Comparison of ENCODE assay signal across 17 mouse cellular contexts in genomic region chr9:77685825-77686500, GRCm38 (mm10). TPM values are rescaled to one million over a fixed set of nuclear protein-coding genes. Genes with fewer than 3 reads are reported as not detected.
DNase-seq lines count a peak whose midpoint lies in the region; ATAC-seq and TF ChIP-seq lines count a peak whose summit lies in the region.
"Had no signal": no experiment of that assay in that cellular context is flagged by ENCODE, and none has a peak within 500 bp of the region (broad histone marks: within the 10 kb centered on the region; RNA-seq: fewer than 3 reads in every experiment).

No protein-coding gene starts in this region.

- H3K4me3 ChIP-seq in heart, embryonic 11.5 days (ENCODE audit: low read depth, low read length) = no peak overlapping the region
- H3K4me3 ChIP-seq in MEL (ENCODE audit: control insufficient read depth in 1 of 2, insufficient read depth in 1 of 2, low read depth in 2 of 2, low read length in 2 of 2) = no peak overlapping the region
- H3K4me3 ChIP-seq in heart, postnatal 0 days (ENCODE audit: low read depth, low read length) = no peak overlapping the region
- H3K4me3 ChIP-seq: limb, embryonic 15.5 days; midbrain, embryonic 12.5 days had no signal

- peak; percentile 33 to 34 for DNase-seq in heart, adult 18-20 months
- DNase-seq in MEL (ENCODE audit: low read depth, low spot score) = peak; percentile 4
- DNase-seq in brain, adult 2 months (ENCODE audit: low read depth, low spot score) = peak; percentile 15
- no peak for DNase-seq in heart, postnatal 0 days (ENCODE audit: low spot score)
- DNase-seq in right cerebral cortex, postnatal 36 days (ENCODE audit: low spot score in 2 of 2) = no peak
- no peak for DNase-seq in kidney, adult 11 months
- DNase-seq in spleen, postnatal 4 days (ENCODE audit: low spot score in 2 of 2) = no peak
- DNase-seq: cerebellum, adult 11-12 months; cerebellum, postnatal 36 days; gastrocnemius, postnatal 14 days; kidney, adult 18-20 months; kidney, postnatal 25 days; lung, adult 18-20 months had no signal

- no peaks in the 10 kb centered on the region for H3K27me3 ChIP-seq in heart, embryonic 11.5 days (ENCODE audit: control insufficient read depth, insufficient read depth, low read length)
- H3K27me3 ChIP-seq in MEL (ENCODE audit: control insufficient read depth in 1 of 2, insufficient read depth in 2 of 2, low read length in 2 of 2) = peaks cover 0 to 5% of the 10 kb centered on the region in 2 experiments; a peak in 3 of 4 replicates
- H3K27me3 ChIP-seq in heart, postnatal 0 days (ENCODE audit: control insufficient read depth, insufficient read depth, low read length) = no peaks in the 10 kb centered on the region
- H3K27me3 ChIP-seq: limb, embryonic 15.5 days; midbrain, embryonic 12.5 days had no signal

- no peak overlapping the region for H3K27ac ChIP-seq in heart, embryonic 11.5 days (ENCODE audit: low read depth, low read length)
- no peak overlapping the region for H3K27ac ChIP-seq in MEL (ENCODE audit: control insufficient read depth, low read depth, low read length)
- H3K27ac ChIP-seq in heart, postnatal 0 days (ENCODE audit: low read depth) = no peak overlapping the region
- H3K27ac ChIP-seq: limb, embryonic 15.5 days; midbrain, embryonic 12.5 days had no signal

- H3K4me1 ChIP-seq in heart, embryonic 11.5 days (ENCODE audit: control insufficient read depth, insufficient read depth, low read length) = no peaks in the 10 kb centered on the region
- no peaks in the 10 kb centered on the region for H3K4me1 ChIP-seq in MEL (ENCODE audit: control insufficient read depth in 1 of 2, insufficient read depth in 2 of 2, low read length in 2 of 2)
- 0 out of 2 replicates have a peak, but pooled peaks cover 6% of the 10 kb centered on the region for H3K4me1 ChIP-seq in heart, postnatal 0 days (ENCODE audit: control insufficient read depth, insufficient read depth)
- H3K4me1 ChIP-seq: limb, embryonic 15.5 days; midbrain, embryonic 12.5 days had no signal

- no peak for TF ChIP-seq CTCF in MEL (IDR thresholded peaks at IDR 0.05 in 2 of 3, conservative IDR thresholded peaks at IDR 0.05 in 1 of 3; ENCODE audit: control insufficient read depth in 1 of 3, insufficient read depth in 1 of 3, low read depth in 2 of 3, low read length in 3 of 3, poor library complexity in 1 of 3, severe bottlenecking in 1 of 3)
- no peak for TF ChIP-seq CTCF in heart, postnatal 0 days (IDR thresholded peaks at IDR 0.05; ENCODE audit: low read depth)

- no peak overlapping the region for H3K4me2 ChIP-seq in heart, embryonic 11.5 days
- 0 out of 2 replicates have a peak overlapping the region, but pooled peaks have one; percentile 12 for H3K4me2 ChIP-seq in heart, postnatal 0 days (ENCODE audit: low read depth, low read length)
- H3K4me2 ChIP-seq: limb, embryonic 15.5 days; midbrain, embryonic 12.5 days had no signal

- TF ChIP-seq POLR2A in MEL (IDR thresholded peaks at IDR 0.05; ENCODE audit: control insufficient read depth in 1 of 2, insufficient read depth in 1 of 2, low read depth in 1 of 2, low read length in 2 of 2, poor library complexity in 1 of 2) = no peak

- 58% methylated on average over 5 of the region's 5 CpGs for WGBS in heart, embryonic 11.5 days (ENCODE audit: insufficient replicate concordance)
- 49% methylated on average over 5 of the region's 5 CpGs for WGBS in heart, postnatal 0 days

- no peak for TF ChIP-seq RAD21 in MEL (IDR thresholded peaks at IDR 0.05; ENCODE audit: low read depth, low read length)

- H3K36me3 ChIP-seq in heart, embryonic 11.5 days (ENCODE audit: control insufficient read depth, insufficient read depth, low read length) = no peaks in the 10 kb centered on the region
- H3K36me3 ChIP-seq in MEL (ENCODE audit: control insufficient read depth in 1 of 2, insufficient read depth in 2 of 2, low read length in 2 of 2) = no peaks in the 10 kb centered on the region
- no peaks in the 10 kb centered on the region for H3K36me3 ChIP-seq in heart, postnatal 0 days (replicated peaks; ENCODE audit: control insufficient read depth, insufficient read depth, low read length)
- H3K36me3 ChIP-seq: limb, embryonic 15.5 days; midbrain, embryonic 12.5 days had no signal

- TF ChIP-seq EP300 in MEL (IDR thresholded peaks at IDR 0.05; ENCODE audit: low read depth in 1 of 2, low read length in 2 of 2) = no peak
- no peak for TF ChIP-seq EP300 in heart, postnatal 0 days (IDR thresholded peaks at IDR 0.05; ENCODE audit: low read depth)

- H3K9me3 ChIP-seq in heart, embryonic 11.5 days (replicated peaks; ENCODE audit: control insufficient read depth, low read length) = no peaks in the 10 kb centered on the region
- H3K9me3 ChIP-seq in MEL (replicated peaks; ENCODE audit: insufficient read depth, low read length) = no peaks in the 10 kb centered on the region
- no peaks in the 10 kb centered on the region for H3K9me3 ChIP-seq in heart, postnatal 0 days (replicated peaks; ENCODE audit: control insufficient read depth, low read length)
- H3K9me3 ChIP-seq: limb, embryonic 15.5 days; midbrain, embryonic 12.5 days had no signal

- ATAC-seq in heart, embryonic 11.5 days (replicated peaks; ENCODE audit: insufficient number of reproducible peaks, low FRiP score, low TSS enrichment) = no peak
- ATAC-seq in heart, postnatal 0 days (ENCODE audit: insufficient read depth, low read depth) = no peak
- ATAC-seq: hindbrain, embryonic 16.5 days had no signal

- no peaks in the 10 kb centered on the region for H3K79me2 ChIP-seq in MEL (ENCODE audit: control insufficient read depth, insufficient read depth, low read length, poor library complexity)

- no peak overlapping the region for H3K9ac ChIP-seq in heart, embryonic 11.5 days (ENCODE audit: low read depth, low read length)
- no peak overlapping the region for H3K9ac ChIP-seq in MEL (ENCODE audit: control insufficient read depth, low read depth, low read length, poor library complexity, severe bottlenecking)
- no peak overlapping the region for H3K9ac ChIP-seq in heart, postnatal 0 days (replicated peaks; ENCODE audit: low read depth, low read length)
- H3K9ac ChIP-seq: limb, embryonic 15.5 days; midbrain, embryonic 12.5 days had no signal

TF ChIP-seq in MEL, 35 proteins besides CTCF, POLR2A, EP300 and RAD21:
- TF ChIP-seq ZMIZ1 (IDR thresholded peaks at IDR 0.05; ENCODE audit: low read depth, low read length) = no peak
- TF ChIP-seq ZNF384 (IDR thresholded peaks at IDR 0.05; ENCODE audit: low read depth, low read length) = no peak
- TF ChIP-seq HCFC1 (IDR thresholded peaks at IDR 0.05; ENCODE audit: low read depth, low read length) = no peak
- TF ChIP-seq POLR2AphosphoS2 (IDR thresholded peaks at IDR 0.05; ENCODE audit: low read length) = no peak
- no peak for TF ChIP-seq KAT2A (conservative IDR thresholded peaks at IDR 0.05; ENCODE audit: low read depth, low read length)
- no peak for TF ChIP-seq GATA1 (IDR thresholded peaks at IDR 0.05; ENCODE audit: low read depth, low read length)

RNA-seq across cellular contexts. Expression of gene Klhl31, which starts 49.7 kb away (rescaled TPM):
- 100 to 1,000 TPM; 112 to 126 TPM for total RNA-seq in heart, adult 18-20 months (2021)
- polyA plus RNA-seq in heart, embryonic 11.5 days (2014; fragmentation: Nextera tagmentation; extraction: Ambion mirVana) = 50.5 and 64.4 TPM in 2 replicates
- total RNA-seq in MEL (2012; rRNA removed) = not detected in 2 replicates
- not detected for polyA plus RNA-seq in MEL (2012; ENCODE audit: insufficient read depth in 1 of 2, insufficient read length in 2 of 2, low read depth in 1 of 2, low replicate concordance in 2 of 2, missing spikeins in 1 of 2)
- 75.3 and 80.7 TPM in 2 replicates for total RNA-seq in heart, postnatal 0 days (2014; rRNA removed; ENCODE audit: low replicate concordance)
- 66.8 TPM in 2 replicates for polyA plus RNA-seq in heart, postnatal 0 days (2015; fragmentation: Nextera tagmentation; extraction: Ambion mirVana)

Comparison
In these comparisons a context has a peak if more than half of its experiments do, and no peak if none do; other contexts are left out.
1. DNase-seq: peak in heart, adult 18-20 months (2 of 2), MEL (single experiment) and brain, adult 2 months (single experiment); none in heart, postnatal 0 days (single experiment), right cerebral cortex, postnatal 36 days (0 of 2), kidney, adult 11 months (single experiment) and spleen, postnatal 4 days (0 of 2).
2. RNA of gene Klhl31, which starts 49.7 kb away (total RNA-seq): 112 to 126 TPM in heart, adult 18-20 months and 75.3 to 80.7 TPM in heart, postnatal 0 days; not detected in MEL; every median in the first group is over 10 times any median in the second.